Mouse (Mus musculus) neural tube, embryonic 11.5 days (tissue): ENCODE measurements around the gene Kcnh6. TPM values are rescaled to one million over a fixed set of nuclear protein-coding genes. Genes with fewer than 3 reads are reported as not detected.

ENCODE experiments used
- polyA plus RNA-seq: library from polyadenylated mRNA; unstranded; fragments of >200 nt; fragmentation: Nextera tagmentation; extraction: Ambion mirVana; gene quantifications from 2 replicates; pipeline ENCODE4 v1.2.1, GENCODE M21; 2014

Gene Kcnh6
- polyA plus RNA-seq, 1 experiment from 2014 or later, result 0.58 TPM

Other genes with a start within 250 kb of the Kcnh6 start
- 11.2 and 14.0 TPM in 2 replicates for gene Cyb561, start 54.8 kb upstream of the Kcnh6 start, polyA plus RNA-seq
- gene Ace, start 40.2 kb upstream of the Kcnh6 start, polyA plus RNA-seq, result 0.44 and 0.51 TPM in 2 replicates
- gene Ace3, start 13.4 kb upstream of the Kcnh6 start, polyA plus RNA-seq, result not detected in 2 replicates
- 94.6 and 100 TPM in 2 replicates for gene Dcaf7, start 28.7 kb downstream of the Kcnh6 start, polyA plus RNA-seq
- 7.9 and 10.9 TPM in 2 replicates for gene Taco1, start 57.9 kb downstream of the Kcnh6 start, polyA plus RNA-seq
- gene Map3k3, start 76.5 kb downstream of the Kcnh6 start, polyA plus RNA-seq, result 19.5 and 20.8 TPM in 2 replicates
- gene Gm10840, start 152.7 kb downstream of the Kcnh6 start, polyA plus RNA-seq, result not detected in 2 replicates
- gene Limd2, start 152.7 kb downstream of the Kcnh6 start, polyA plus RNA-seq, result 295 and 337 TPM in 2 replicates
- 40.6 and 43.1 TPM in 2 replicates for gene Strada, start 194.0 kb downstream of the Kcnh6 start, polyA plus RNA-seq
- 63.1 and 73.4 TPM in 2 replicates for gene Ccdc47, start 208.2 kb downstream of the Kcnh6 start, polyA plus RNA-seq
- 102 and 106 TPM in 2 replicates for gene Ddx42, start 208.8 kb downstream of the Kcnh6 start, polyA plus RNA-seq
- gene Ftsj3, start 248.0 kb downstream of the Kcnh6 start, polyA plus RNA-seq, result 64.5 and 66.9 TPM in 2 replicates
- gene Psmc5, start 248.0 kb downstream of the Kcnh6 start, polyA plus RNA-seq, result 414 and 431 TPM in 2 replicates